In the genomic region with DNA sequence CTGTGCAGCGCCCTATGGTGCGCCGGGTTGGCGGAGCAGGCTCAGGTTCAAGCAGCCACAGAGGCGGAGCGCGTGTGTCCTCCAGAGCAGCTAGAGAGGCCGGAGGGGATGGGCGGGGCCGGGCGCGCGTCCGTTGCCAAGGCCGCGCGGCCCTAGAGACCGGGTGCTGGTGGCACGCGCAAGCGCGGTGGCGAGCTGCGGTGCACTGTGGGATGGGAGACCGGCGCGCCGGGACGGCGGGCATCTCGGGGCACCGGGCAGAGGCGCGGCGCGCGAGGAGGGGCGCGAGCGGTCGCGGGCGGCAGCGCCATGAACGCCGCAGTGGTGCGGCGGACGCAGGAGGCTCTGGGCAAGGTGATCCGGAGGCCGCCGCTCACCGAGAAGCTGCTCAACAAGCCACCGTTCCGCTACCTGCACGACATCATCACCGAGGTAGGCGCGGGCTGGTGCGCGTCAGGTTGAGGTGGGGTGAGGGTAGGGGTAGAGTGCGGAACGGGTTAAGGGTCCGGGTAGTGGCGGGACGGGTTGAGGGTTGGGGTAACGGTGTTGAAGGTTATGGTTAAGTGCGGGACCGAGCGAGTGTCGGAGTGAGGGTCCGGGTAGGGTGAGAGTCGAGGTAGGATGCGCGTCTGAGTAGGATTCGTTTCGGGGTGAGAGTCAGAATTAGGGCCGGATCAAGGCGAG, we compare ENCODE assay signal across 8 mouse cellular contexts. TPM values are rescaled to one million over a fixed set of nuclear protein-coding genes. Genes with fewer than 3 reads are reported as not detected.
DNase-seq lines count a peak whose midpoint lies in the region; ATAC-seq and TF ChIP-seq lines count a peak whose summit lies in the region.

A gene (plus strand): TSS at position 191 of the 684 bp plus-strand sequence.

- no peak within 1 kb of the TSS for H3K27ac ChIP-seq in cortical plate, adult 2 months (ENCODE audit: insufficient read depth, low read length)

- intact Hi-C loops in left cerebral cortex, postnatal 10 days (cut with DNase I), result no loop called here

- TF ChIP-seq CTCF in cortical plate, adult 2 months (IDR thresholded peaks at IDR 0.05; ENCODE audit: extremely low read depth, insufficient read depth, low read length), result no peak

- peaks cover 7% of the 10 kb centered on the region for H3K4me1 ChIP-seq in cortical plate, adult 2 months (ENCODE audit: control insufficient read depth, insufficient read depth, low read length)

- ATAC-seq in activated CD4-positive, CD25-positive, alpha-beta regulatory T cell, adult 4 months, result peak; percentile 96
- peak; percentile 97 for ATAC-seq in inflammation-experienced regulatory T-cells, adult 6 months
- ATAC-seq in megakaryocyte-erythroid progenitor cell, adult 5-6 weeks (replicated peaks; ENCODE audit: low FRiP score, low TSS enrichment, poor library complexity, severe bottlenecking), result peak; percentile 97

- peak; percentile 22; the same call in 1 of the 2 replicates for TF ChIP-seq POLR2A in cortical plate, adult 2 months (IDR thresholded peaks at IDR 0.05; ENCODE audit: extremely low read depth, insufficient read depth, low read length)

- peak; percentile 93 for DNase-seq in gastrocnemius, postnatal 10 days
- peak; percentile 86 to 96 for DNase-seq in left cerebral cortex, postnatal 10 days (ENCODE audit: extremely low spot score in 1 of 2, low spot score in 2 of 2)
- DNase-seq in right cerebral cortex, postnatal 25 days, result peak; percentile 90
- DNase-seq in urinary bladder, postnatal 4 days (ENCODE audit: low spot score in 2 of 2), result peak; percentile 88 to 92

- peak within 1 kb of the TSS; percentile 100 for H3K4me3 ChIP-seq in cortical plate, adult 2 months (ENCODE audit: insufficient read depth, low read length)

RNA-seq across cellular contexts. Expression of the gene that starts here (rescaled TPM):
- 1 to 10 TPM; 3.0 to 3.1 TPM for polyA plus RNA-seq in activated CD4-positive, CD25-positive, alpha-beta regulatory T cell, adult 4 months (2017; shearing (Covaris generic))
- polyA plus RNA-seq in cortical plate, adult 2 months (2012; rRNA removed), result 18.2 and 20.0 TPM in 2 replicates
- 1 to 10 TPM; 3.4 to 3.8 TPM for total RNA-seq in gastrocnemius, postnatal 10 days (2021)
- 1 to 10 TPM; 3.3 to 4.8 (median 3.3) TPM for polyA plus RNA-seq in inflammation-experienced regulatory T-cells, adult 6 months (2017; shearing (Covaris generic))
- total RNA-seq in left cerebral cortex, postnatal 10 days (2021), result 10 to 100 TPM; 13.7 to 14.4 TPM
- 7.0 and 12.1 TPM in 2 replicates for total RNA-seq in megakaryocyte-erythroid progenitor cell, adult 5-6 weeks (2014; fragmentation: Nextera tagmentation)
- total RNA-seq in megakaryocyte-erythroid progenitor cell, adult 5-6 weeks (2017), result 7.1 and 10.1 TPM in 2 replicates
